Comparison of ENCODE assay signal across 27 mouse cellular contexts in the genomic region with DNA sequence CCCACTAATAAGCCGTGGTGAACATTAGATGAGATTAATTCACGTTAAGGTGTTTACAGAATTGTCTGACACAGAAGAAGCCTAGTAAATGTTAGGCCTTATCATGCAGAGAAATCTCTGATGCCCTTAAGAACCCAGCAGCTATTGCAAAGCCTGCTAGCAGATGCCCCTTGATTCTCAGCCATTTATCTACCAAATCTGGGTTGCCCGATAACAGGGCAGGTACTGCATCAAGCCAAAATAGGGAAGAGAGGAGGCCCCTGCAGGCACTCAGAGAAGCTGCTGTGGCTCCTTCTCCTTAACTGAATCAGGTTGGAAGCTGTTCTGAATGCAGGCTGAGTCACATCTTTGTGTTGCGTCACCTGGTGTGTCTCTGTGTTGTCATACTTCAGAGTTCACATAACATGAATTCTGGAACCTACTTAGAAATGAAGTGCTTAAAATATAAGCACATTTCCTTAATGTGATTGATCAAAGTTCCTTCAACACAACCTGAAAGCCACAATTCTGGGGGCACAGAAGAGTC.
A peak's percentile ranks its signal among the peaks of the same experiment; 100 is the strongest.
DNase-seq lines count a peak whose midpoint lies in the region; ATAC-seq and TF ChIP-seq lines count a peak whose summit lies in the region.
"Had no signal": no experiment of that assay in that cellular context is flagged by ENCODE, and none has a peak within 500 bp of the region (broad histone marks: within the 10 kb centered on the region; RNA-seq: fewer than 3 reads in every experiment).

No protein-coding gene starts in this region.

- H3K27me3 ChIP-seq in hindbrain, embryonic 12.5 days = no peaks in the 10 kb centered on the region
- no peaks in the 10 kb centered on the region for H3K27me3 ChIP-seq in hindbrain, embryonic 14.5 days (ENCODE audit: control insufficient read depth, insufficient read depth, low read length)
- no peaks in the 10 kb centered on the region for H3K27me3 ChIP-seq in C2C12 (ENCODE audit: control insufficient read depth, insufficient read depth, insufficient read length)
- H3K27me3 ChIP-seq: CH12.LX; embryonic facial prominence, embryonic 15.5 days; heart, embryonic 13.5 days; hindbrain, embryonic 15.5 days; lung, embryonic 15.5 days; neural tube, embryonic 13.5 days had no signal

- TF ChIP-seq CTCF in C2C12 (IDR thresholded peaks at IDR 0.05; ENCODE audit: control insufficient read depth, insufficient read depth, insufficient read length) = no peak

- 79% methylated on average over 4 of the region's 4 CpGs for WGBS in hindbrain, embryonic 12.5 days
- 60% methylated on average over 4 of the region's 4 CpGs for WGBS in hindbrain, embryonic 14.5 days

- no peaks in the 10 kb centered on the region for H3K79me3 ChIP-seq in C2C12 (ENCODE audit: low read depth)

- no peak overlapping the region for H3ac ChIP-seq in C2C12 (ENCODE audit: control insufficient read depth, insufficient read length, low read depth)

- peaks cover 2% of the 10 kb centered on the region; the same call in 1 of the 2 replicates for H3K4me1 ChIP-seq in hindbrain, embryonic 12.5 days
- 0 out of 2 replicates have a peak, but pooled peaks cover 3% of the 10 kb centered on the region for H3K4me1 ChIP-seq in hindbrain, embryonic 14.5 days (replicated peaks; ENCODE audit: control insufficient read depth, insufficient read depth, low read length)
- H3K4me1 ChIP-seq: embryonic facial prominence, embryonic 15.5 days; heart, embryonic 13.5 days; hindbrain, embryonic 15.5 days; lung, embryonic 15.5 days had no signal

- no peak overlapping the region for H3K4me2 ChIP-seq in hindbrain, embryonic 12.5 days (replicated peaks)
- H3K4me2 ChIP-seq in hindbrain, embryonic 14.5 days (replicated peaks) = no peak overlapping the region
- H3K4me2 ChIP-seq: embryonic facial prominence, embryonic 15.5 days; heart, embryonic 13.5 days; hindbrain, embryonic 15.5 days; lung, embryonic 15.5 days; neural tube, embryonic 13.5 days had no signal

- H3K27ac ChIP-seq in hindbrain, embryonic 12.5 days = no peak overlapping the region
- no peak overlapping the region for H3K27ac ChIP-seq in hindbrain, embryonic 14.5 days
- H3K27ac ChIP-seq: embryonic facial prominence, embryonic 15.5 days; heart, embryonic 13.5 days; hindbrain, embryonic 15.5 days; liver, embryonic 14.5 days; lung, embryonic 15.5 days; neural tube, embryonic 13.5 days had no signal

- 0 out of 2 replicates have a peak overlapping the region, but pooled peaks have one; percentile 9 for H3K9ac ChIP-seq in hindbrain, embryonic 12.5 days
- no peak overlapping the region for H3K9ac ChIP-seq in hindbrain, embryonic 14.5 days
- H3K9ac ChIP-seq: embryonic facial prominence, embryonic 15.5 days; heart, embryonic 13.5 days; hindbrain, embryonic 15.5 days; liver, embryonic 14.5 days; lung, embryonic 15.5 days; neural tube, embryonic 13.5 days had no signal

- H3K9me3 ChIP-seq in hindbrain, embryonic 12.5 days (replicated peaks) = no peaks in the 10 kb centered on the region
- no peaks in the 10 kb centered on the region for H3K9me3 ChIP-seq in hindbrain, embryonic 14.5 days (ENCODE audit: control insufficient read depth, low read length)
- H3K9me3 ChIP-seq: embryonic facial prominence, embryonic 15.5 days; heart, embryonic 13.5 days; hindbrain, embryonic 15.5 days; lung, embryonic 15.5 days; neural tube, embryonic 13.5 days had no signal

- ATAC-seq in hindbrain, embryonic 12.5 days (ENCODE audit: low FRiP score) = no peak
- ATAC-seq in hindbrain, embryonic 14.5 days (ENCODE audit: low FRiP score) = no peak
- ATAC-seq: forebrain, embryonic 16.5 days; midbrain, embryonic 16.5 days had no signal

- no peak for DNase-seq in hindbrain, embryonic 14.5 days (ENCODE audit: low spot score)
- peak; percentile 64 for DNase-seq in cerebellum, adult 11-12 months
- peak; percentile 57 to 64 for DNase-seq in cerebellum, postnatal 10 days
- DNase-seq in urinary bladder, postnatal 4 days (ENCODE audit: low spot score in 2 of 2) = no peak
- DNase-seq in urinary bladder, postnatal 10 days (ENCODE audit: low spot score) = no peak
- DNase-seq in lung, postnatal 14 days = no peak
- DNase-seq: adrenal gland, postnatal 14 days; gastrocnemius, postnatal 25 days; heart, adult 18-20 months; heart, postnatal 14 days; kidney, adult 8-10 months; kidney, postnatal 10 days; lung, postnatal 4 days; right cerebral cortex, postnatal 4 days; thymus, postnatal 25 days had no signal

- H3K79me2 ChIP-seq in C2C12 (ENCODE audit: control insufficient read depth, insufficient read depth) = no peaks in the 10 kb centered on the region

- H3K4me3 ChIP-seq in hindbrain, embryonic 12.5 days = no peak overlapping the region
- no peak overlapping the region for H3K4me3 ChIP-seq in hindbrain, embryonic 14.5 days (replicated peaks; ENCODE audit: low read length)
- H3K4me3 ChIP-seq in C2C12 (ENCODE audit: insufficient read depth, poor library complexity, severe bottlenecking) = no peak overlapping the region
- H3K4me3 ChIP-seq: embryonic facial prominence, embryonic 15.5 days; heart, embryonic 13.5 days; hindbrain, embryonic 15.5 days; lung, embryonic 15.5 days; myocyte; neural tube, embryonic 13.5 days had no signal

- H3K36me3 ChIP-seq in hindbrain, embryonic 12.5 days = no peaks in the 10 kb centered on the region
- peaks cover 2% of the 10 kb centered on the region; the same call in 1 of the 2 replicates for H3K36me3 ChIP-seq in hindbrain, embryonic 14.5 days (replicated peaks; ENCODE audit: control insufficient read depth, insufficient read depth)
- no peaks in the 10 kb centered on the region for H3K36me3 ChIP-seq in C2C12 (ENCODE audit: control insufficient read depth, insufficient read depth)
- H3K36me3 ChIP-seq: embryonic facial prominence, embryonic 15.5 days; heart, embryonic 13.5 days; hindbrain, embryonic 15.5 days; lung, embryonic 15.5 days; neural tube, embryonic 13.5 days had no signal

TF ChIP-seq in C2C12, 6 proteins besides CTCF, POLR2A, EP300 and RAD21:
- no peak for TF ChIP-seq FOSL1 (IDR thresholded peaks at IDR 0.05; ENCODE audit: insufficient read depth, low read length, poor library complexity, severe bottlenecking)
- TF ChIP-seq CEBPB (IDR thresholded peaks at IDR 0.05; ENCODE audit: low read depth) = peak; percentile 51
TF ChIP-seq in C2C12: peak in this region for 1.

Comparison
In these comparisons a context has a peak if more than half of its experiments do, and no peak if none do; other contexts are left out.
1. DNase-seq: peak in cerebellum, adult 11-12 months (single experiment) and cerebellum, postnatal 10 days (2 of 2); none in hindbrain, embryonic 14.5 days (single experiment), urinary bladder, postnatal 4 days (0 of 2), urinary bladder, postnatal 10 days (single experiment) and lung, postnatal 14 days (single experiment).